Mouse (Mus musculus): ENCODE results near the gene Eif2s2.

Eif2s2 gene

GRCm38 (mm10) chr2:154893045-154893385 is 280 bp upstream of the Eif2s2 start:
- CTCF ChIA-PET, result no interaction called here

- CTCF ChIA-PET, result no interaction called here
These were observed 1.1 kb downstream of the Eif2s2 start for GRCm38 (mm10) chr2:154891585-154891984.

- CTCF ChIA-PET, result no interaction called here
These were observed 16.1 kb downstream of the Eif2s2 start for GRCm38 (mm10) chr2:154876621-154877020.

- CTCF ChIA-PET, result interaction anchor here (0.7 kb wide), 1 partner anchor 414 kb away, joined by 8 read pairs; no protein-coding TSS in a partner anchor
These were observed 22.6 kb downstream of the Eif2s2 start for GRCm38 (mm10) chr2:154869954-154870641.

- CTCF ChIA-PET, result interaction anchor here (1.0 kb wide), 1 partner anchor 10 kb away, joined by 4 read pairs; no protein-coding TSS in a partner anchor
These were observed 24.6 kb downstream of the Eif2s2 start for GRCm38 (mm10) chr2:154868106-154868505.

- CTCF ChIA-PET, result no interaction called here
These were observed 27.0 kb downstream of the Eif2s2 start for GRCm38 (mm10) chr2:154865696-154866095.

GRCm38 (mm10) chr2:154863672-154864071 is 29.1 kb downstream of the Eif2s2 start:
- CTCF ChIA-PET, result no interaction called here

GRCm38 (mm10) chr2:154855383-154855782 is 37.4 kb downstream of the Eif2s2 start:
- CTCF ChIA-PET, result interaction anchor here (0.7 to 1.4 kb wide), 3 partner anchors 18 to 143 kb away, joined by 3 to 6 read pairs (median 3); no protein-coding TSS in a partner anchor

GRCm38 (mm10) chr2:154848086-154848485 is 44.6 kb downstream of the Eif2s2 start:
- CTCF ChIA-PET, result interaction anchor here (0.7 kb wide), 1 partner anchor 10 kb away, joined by 3 read pairs; no protein-coding TSS in a partner anchor

- CTCF ChIA-PET, result interaction anchor here (0.6 kb wide), 1 partner anchor 1145 kb away, joined by 7 read pairs; no protein-coding TSS in a partner anchor
These were observed 56.2 kb downstream of the Eif2s2 start for GRCm38 (mm10) chr2:154836537-154836936.

GRCm38 (mm10) chr2:154834149-154834865 is 58.4 kb downstream of the Eif2s2 start:
- CTCF ChIA-PET, result no interaction called here

GRCm38 (mm10) chr2:154832471-154832870 is 60.3 kb downstream of the Eif2s2 start:
- CTCF ChIA-PET, result no interaction called here

- CTCF ChIA-PET, result no interaction called here
These were observed 65.2 kb downstream of the Eif2s2 start for GRCm38 (mm10) chr2:154827521-154827920.

- CTCF ChIA-PET, result no interaction called here
These were observed 66.6 kb downstream of the Eif2s2 start for GRCm38 (mm10) chr2:154826054-154826538.
